Mouse (Mus musculus) spleen, postnatal 10 days (tissue): ENCODE results near the gene Cd151.

ENCODE experiments used
- DNase-seq, 2 experiments: peaks; one replicate each; pipeline ENCODE4 v3.0.0; 2021 to 2022; ENCODE audit warnings: low spot score in 2 of 2

The Cd151 gene

GRCm38 (mm10) chr7:141467230-141468030 is at the start of gene Cd151:
Gene Cd151 (plus strand): TSS chr7:141467392.
- DNase-seq = peak; percentile 88 to 93

GRCm38 (mm10) chr7:141417731-141418681 is 49.2 kb upstream of the Cd151 start:
- DNase-seq = no peak

GRCm38 (mm10) chr7:141418970-141419369 is 48.2 kb upstream of the Cd151 start:
- peak in 1 of 2 experiments; percentile 54 for DNase-seq

- no peak for DNase-seq
Measured at GRCm38 (mm10) chr7:141420030-141420702, 47.0 kb upstream of the Cd151 start.

- DNase-seq = no peak
Measured at GRCm38 (mm10) chr7:141423811-141424210, 43.4 kb upstream of the Cd151 start.

DNA sequence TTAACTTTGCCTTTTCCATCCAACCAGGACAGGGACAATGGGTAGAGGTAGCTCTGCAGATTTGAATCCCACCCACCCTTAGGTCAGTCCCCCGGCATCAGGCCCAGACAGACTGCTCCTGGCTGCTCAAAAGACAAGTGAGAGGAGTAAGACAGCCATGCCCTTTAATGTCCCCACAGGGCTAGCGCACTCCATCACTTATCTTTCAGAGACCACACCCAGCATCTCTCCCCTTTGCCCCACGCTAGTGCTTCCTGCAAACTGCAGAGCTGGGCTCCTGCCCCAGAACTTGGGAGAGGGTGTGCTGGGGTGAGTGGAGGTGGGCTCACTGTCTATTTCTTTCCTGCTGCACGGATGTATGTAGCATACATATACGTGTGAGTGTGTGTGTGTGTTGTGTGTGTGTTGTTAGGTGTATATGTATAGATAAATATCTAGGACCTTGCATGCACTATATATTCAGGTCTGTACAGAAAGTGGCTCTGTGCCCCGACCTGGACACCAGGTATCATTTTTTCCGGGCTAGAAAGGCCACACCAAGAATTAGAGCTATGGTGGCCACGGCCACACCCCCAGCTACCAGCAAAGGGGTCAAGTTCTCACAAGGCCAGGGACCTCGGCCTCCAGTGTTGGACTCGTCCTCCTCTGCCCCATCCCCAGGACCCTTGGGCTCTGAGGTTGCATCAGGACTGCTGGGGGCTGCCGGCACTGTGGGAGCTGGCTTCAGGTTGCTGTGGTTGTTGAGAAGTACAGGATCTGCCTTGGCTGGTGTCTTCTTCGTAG is 40.1 kb upstream of the Cd151 start:
- peak in 1 of 2 experiments; percentile 8 for DNase-seq

GRCm38 (mm10) chr7:141428701-141429100 is 38.5 kb upstream of the Cd151 start:
- no peak for DNase-seq

DNA sequence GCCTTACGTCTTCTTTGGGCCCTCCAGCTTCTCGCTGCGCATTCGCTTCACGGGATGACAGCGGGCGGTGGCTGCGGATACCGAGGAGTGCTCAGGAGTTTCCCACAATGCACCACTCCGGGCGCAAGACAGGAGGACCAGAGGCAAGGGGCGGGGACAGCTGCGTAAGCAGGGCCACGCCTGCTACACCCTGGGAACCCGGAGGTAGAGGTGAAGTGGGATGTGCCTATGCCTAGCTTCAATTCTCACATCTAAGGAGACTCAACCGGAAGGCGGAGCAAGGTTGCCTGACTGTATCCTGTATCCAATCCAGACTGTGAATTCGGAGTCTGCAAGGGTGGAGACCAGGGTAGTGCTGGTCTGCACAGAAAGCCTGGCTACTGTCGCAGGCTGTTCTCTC is 37.9 kb upstream of the Cd151 start, which contains the start of gene Cend1:
Gene Cend1, minus strand, starts transcription at position 182 of the 400 bp plus-strand sequence.
- no peak for DNase-seq

DNA sequence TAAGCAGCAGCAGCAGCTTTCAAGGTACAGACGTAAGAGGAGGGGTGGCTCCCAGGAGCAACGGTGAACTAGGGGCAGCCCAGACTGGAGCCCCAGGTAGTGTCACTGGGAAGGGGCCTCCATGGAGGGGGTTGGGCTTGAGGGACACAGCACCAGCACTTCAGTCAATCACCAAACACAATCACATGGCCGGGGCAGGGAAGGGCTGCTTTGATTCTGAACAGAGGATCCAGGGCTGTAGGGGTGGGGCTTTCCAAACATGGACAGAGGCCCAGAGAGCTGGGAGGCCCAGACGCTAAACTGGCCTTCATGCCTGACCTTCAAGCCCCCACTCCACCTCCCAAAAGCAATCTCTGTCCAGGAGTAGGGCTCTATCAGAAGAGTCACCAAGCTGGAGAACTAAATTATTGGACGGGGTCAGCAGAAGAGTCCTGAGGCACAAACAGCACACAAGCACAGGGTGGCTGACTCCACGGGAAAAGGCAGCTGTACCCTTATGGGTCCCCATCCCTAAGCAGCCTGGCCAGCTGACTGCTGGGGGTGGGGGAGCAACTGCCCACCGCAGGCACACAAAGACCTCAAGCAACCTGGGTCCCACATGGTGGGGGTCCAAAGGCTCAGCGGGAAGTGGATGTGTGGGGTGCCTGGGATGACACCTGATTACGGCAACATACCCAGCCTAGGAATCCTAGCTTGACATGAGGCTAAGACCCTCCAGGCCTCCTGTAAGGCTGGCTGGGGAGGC is 37.2 kb upstream of the Cd151 start:
- peak; percentile 5 to 15 for DNase-seq

DNA sequence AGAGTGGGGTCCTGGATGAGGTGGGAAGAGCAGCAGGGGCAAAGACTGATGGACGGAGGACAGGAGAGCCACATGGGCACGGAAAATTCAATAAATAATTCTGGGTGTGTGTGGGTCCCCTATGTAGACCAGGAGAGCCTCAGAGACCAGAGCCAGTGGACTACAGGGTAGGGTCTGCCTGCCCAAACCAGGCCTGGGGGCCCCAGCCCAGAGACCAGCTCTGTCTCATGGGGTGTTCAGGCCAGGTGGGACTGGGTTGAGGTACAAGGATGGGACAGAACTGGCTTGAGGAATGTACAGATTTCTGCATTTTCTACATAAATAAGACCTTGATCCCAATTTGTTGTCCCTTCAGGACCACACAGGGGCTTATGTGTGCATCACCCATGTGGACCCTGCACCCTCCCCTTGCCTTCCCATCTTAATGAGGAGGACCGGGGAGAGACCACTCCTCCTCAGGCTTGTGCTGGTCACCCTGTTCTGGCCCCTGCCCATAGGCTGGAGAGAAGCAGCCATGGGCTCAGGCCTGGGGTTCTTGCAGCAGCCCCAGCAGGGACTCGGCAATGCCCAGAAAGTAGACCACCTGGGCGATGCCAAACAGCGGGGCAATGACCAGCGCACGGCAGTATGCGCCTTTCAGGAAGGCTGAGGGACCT is 36.5 kb upstream of the Cd151 start:
- DNase-seq = peak in 1 of 2 experiments; percentile 13

DNA sequence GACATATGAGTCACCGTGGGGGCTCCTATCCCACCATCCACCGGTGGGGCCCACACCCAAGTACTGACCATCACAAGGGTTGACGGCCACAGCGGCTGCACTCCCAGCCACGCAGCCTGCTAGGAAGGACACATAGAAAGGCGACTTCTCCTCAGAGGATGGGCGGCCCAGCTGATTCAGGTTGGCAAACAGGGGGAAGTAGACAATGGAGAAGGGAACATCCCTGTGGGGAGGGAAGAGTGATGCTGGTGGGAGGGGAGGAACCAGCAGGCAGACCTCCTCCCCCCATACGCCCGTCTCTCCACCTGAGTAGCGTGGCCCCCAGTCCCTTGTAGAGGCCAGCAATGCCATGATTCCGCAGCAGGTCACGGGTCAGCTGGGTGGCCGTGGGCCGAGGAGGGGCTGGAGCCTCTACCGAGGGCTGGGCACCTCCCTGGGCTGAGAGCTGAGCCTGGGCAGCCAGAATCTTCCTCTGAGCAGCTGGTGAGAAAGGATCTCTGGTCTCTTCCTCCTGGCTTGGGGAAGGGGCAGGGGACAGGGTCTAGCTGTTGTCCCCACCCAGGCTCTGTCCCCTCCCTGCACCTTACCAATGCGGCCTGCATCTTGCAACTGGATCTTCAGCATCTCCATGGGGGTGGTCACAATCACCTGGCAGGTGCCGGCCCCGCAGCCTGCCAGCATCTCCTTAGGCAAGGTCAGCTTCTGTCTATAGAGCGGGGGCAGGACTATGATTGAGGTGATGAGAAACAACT is 35.6 kb upstream of the Cd151 start:
- DNase-seq = peak in 1 of 2 experiments; percentile 15

DNA sequence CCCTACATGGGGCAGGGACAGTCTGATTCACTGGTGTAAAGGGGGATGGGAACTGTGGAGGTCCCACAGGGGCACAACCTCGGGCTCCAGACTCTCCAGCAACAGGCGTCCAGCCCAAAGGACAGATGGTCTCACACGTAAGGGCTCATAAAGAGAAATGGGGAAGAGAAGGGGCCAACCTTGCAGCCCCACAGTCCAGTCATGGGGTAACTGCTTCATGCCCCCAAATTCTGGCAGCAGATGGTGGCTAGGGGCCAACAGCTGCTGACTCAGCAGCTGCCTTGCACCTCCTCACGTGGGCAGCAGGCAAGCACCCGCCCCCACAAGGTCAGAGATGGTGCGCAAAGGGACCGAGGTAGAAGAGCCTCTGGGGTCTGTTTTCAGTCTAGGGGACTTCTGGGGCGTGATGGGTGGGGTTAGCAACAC is 35.0 kb upstream of the Cd151 start:
- DNase-seq = peak in 1 of 2 experiments; percentile 38

GRCm38 (mm10) chr7:141432741-141433516 is 34.3 kb upstream of the Cd151 start:
- no peak for DNase-seq

DNA sequence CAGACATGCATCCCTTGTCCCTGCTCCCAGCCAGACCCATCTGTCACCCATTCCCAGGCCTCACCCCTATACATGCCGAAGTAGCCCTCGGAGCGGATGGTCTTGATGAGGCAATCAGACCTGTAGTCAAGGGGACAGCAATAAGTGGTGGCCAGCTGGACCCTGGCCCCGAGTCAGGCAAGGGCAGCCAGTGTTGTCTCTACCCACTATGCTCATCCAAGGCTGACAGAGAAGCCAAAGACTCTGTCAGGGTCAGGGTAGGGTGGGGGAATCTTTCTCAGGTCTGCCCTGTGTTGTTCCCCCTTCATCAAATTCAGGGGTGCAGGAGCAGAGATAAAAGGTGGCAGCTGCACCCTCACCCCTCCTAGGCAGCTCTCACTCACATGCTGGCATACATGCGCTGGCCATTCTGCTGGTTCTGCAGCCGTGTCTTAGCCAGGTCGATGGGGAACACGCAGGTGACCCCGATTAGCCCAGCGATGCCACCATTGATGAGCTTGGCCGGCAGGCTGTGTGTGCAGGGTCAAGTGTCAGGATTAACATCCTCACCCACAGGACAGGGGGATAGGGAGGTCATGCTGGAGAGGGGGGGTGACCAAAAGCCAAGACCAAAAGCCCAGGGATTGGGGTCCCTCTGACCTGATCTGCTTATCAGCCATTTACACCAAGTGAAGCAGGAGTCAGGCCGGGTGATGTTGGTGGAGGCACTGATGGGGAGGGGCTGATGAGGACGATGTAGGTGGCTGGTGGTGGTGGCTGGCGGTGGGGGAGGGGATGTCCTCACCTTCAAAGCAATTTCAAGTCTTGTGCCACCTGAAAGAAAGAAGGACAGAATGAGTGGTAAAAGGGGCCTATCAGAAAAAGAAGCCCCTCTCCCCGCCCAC is 33.4 kb upstream of the Cd151 start:
- peak in 1 of 2 experiments; percentile 24 for DNase-seq

- DNase-seq = peak in 1 of 2 experiments; percentile 37
Measured at GRCm38 (mm10) chr7:141434464-141434863, 32.7 kb upstream of the Cd151 start.

DNA sequence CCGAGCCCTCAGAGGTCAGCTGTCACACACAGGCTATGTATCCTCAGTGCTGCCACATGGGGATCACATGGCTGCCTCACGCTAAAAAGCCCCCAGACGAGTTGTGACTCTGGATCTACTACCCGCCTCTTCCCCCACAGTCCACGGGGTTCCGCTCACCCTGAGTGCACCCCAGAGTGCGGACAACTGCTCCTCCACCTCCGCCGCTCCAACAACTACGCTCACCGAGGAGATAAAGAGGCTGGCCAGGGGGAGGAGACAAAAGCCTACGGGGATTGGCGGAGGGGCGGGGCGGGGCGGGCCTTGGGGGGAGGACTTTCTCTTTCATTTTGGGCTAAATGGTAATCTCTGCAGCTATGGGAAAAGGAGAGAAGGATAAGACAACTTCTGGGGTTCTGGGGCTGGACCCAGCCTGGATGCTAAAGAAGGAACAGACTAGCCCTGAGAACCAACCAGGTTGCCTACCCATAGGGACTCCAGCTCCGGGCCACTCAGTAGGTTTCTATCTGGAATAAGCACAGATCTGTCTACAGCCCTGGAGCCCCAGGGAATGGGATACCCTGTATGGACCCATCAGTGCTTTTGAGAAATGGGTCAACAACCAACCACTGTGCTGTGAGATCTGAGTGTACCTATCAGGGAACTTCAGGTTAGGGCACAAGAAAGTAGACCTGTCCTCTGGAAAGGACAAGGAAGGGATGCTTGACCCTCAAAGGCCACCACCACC is 31.9 kb upstream of the Cd151 start:
- DNase-seq = peak; percentile 52 to 77
